Mouse (Mus musculus): ENCODE measurements around the gene Mc1r. TPM values are rescaled to one million over a fixed set of nuclear protein-coding genes. Genes with fewer than 3 reads are reported as not detected.

Gene Mc1r
- total and polyA plus RNA-seq, 3 experiments: 0.31 to 0.45 TPM; not detected in 1

GRCm38 (mm10) chr8:123422781-123423159, 15.9 kb downstream of the Mc1r start:
- H3K36me3 ChIP-seq (ENCODE audit: control insufficient read depth in 1 of 2, insufficient read depth in 2 of 2, low read length in 2 of 2): no peaks in the 10 kb centered on the region; a peak in 1 of 4 replicates
- no peak overlapping the region for H3K27ac ChIP-seq (ENCODE audit: control insufficient read depth, low read depth, low read length)
- H3K9me3 ChIP-seq (replicated peaks; ENCODE audit: insufficient read depth, low read length): 0 out of 2 replicates have a peak, but pooled peaks cover 2% of the 10 kb centered on the region
- no peak overlapping the region; the same call in 1 of the 2 replicates for H3K9ac ChIP-seq (ENCODE audit: control insufficient read depth, low read depth, low read length, poor library complexity, severe bottlenecking)
- no peak for TF ChIP-seq EP300 (IDR thresholded peaks at IDR 0.05; ENCODE audit: low read depth in 1 of 2, low read length in 2 of 2)
- no peak for TF ChIP-seq TBP (IDR thresholded peaks at IDR 0.05; ENCODE audit: low read depth, low read length)
- TF ChIP-seq BHLHE40 (IDR thresholded peaks at IDR 0.05; ENCODE audit: borderline replicate concordance, low read depth, low read length): no peak
- no peak for TF ChIP-seq KAT2A (conservative IDR thresholded peaks at IDR 0.05; ENCODE audit: low read depth, low read length)
- TF ChIP-seq JUND (IDR thresholded peaks at IDR 0.05; ENCODE audit: low read depth, low read length): no peak
- no peak for TF ChIP-seq MEF2A (IDR thresholded peaks at IDR 0.05; ENCODE audit: extremely low read depth, insufficient replicate concordance, low read depth, low read length, poor library complexity, severe bottlenecking)
- TF ChIP-seq CHD1 (IDR thresholded peaks at IDR 0.05; ENCODE audit: low read depth, low read length): no peak
- TF ChIP-seq MAZ (IDR thresholded peaks at IDR 0.05; ENCODE audit: low read depth, low read length): no peak
- TF ChIP-seq POLR2AphosphoS5 (IDR thresholded peaks at IDR 0.05; ENCODE audit: borderline replicate concordance, low read depth, low read length): no peak
- TF ChIP-seq MXI1 (IDR thresholded peaks at IDR 0.05; ENCODE audit: low read depth, low read length): no peak
- TF ChIP-seq ZMIZ1 (IDR thresholded peaks at IDR 0.05; ENCODE audit: low read depth, low read length): no peak
- TF ChIP-seq ELF1 (IDR thresholded peaks at IDR 0.05; ENCODE audit: low read depth, low read length): no peak
- TF ChIP-seq MAFK (IDR thresholded peaks at IDR 0.05; ENCODE audit: borderline replicate concordance, low read depth, low read length): no peak
- no peak for TF ChIP-seq USF1 (IDR thresholded peaks at IDR 0.05; ENCODE audit: low read depth, low read length)
- no peak for TF ChIP-seq ZC3H11A (IDR thresholded peaks at IDR 0.05; ENCODE audit: low read depth, low read length)
- TF ChIP-seq UBTF (IDR thresholded peaks at IDR 0.05; ENCODE audit: borderline replicate concordance, insufficient read depth, low read depth, low read length): no peak
- no peaks in the 10 kb centered on the region for H3K27me3 ChIP-seq (ENCODE audit: control insufficient read depth in 1 of 2, insufficient read depth in 2 of 2, low read length in 2 of 2)
- H3K4me1 ChIP-seq (ENCODE audit: control insufficient read depth in 1 of 2, insufficient read depth in 2 of 2, low read length in 2 of 2): peaks cover 4% of the 10 kb centered on the region in 2 experiments; a peak in 3 of 4 replicates
- H3K79me2 ChIP-seq (ENCODE audit: control insufficient read depth, insufficient read depth, low read length, poor library complexity): no peaks in the 10 kb centered on the region
- peak overlapping the region; percentile 11 to 63; a peak in 3 of 4 replicates for H3K4me3 ChIP-seq (ENCODE audit: control insufficient read depth in 1 of 2, insufficient read depth in 1 of 2, low read depth in 2 of 2, low read length in 2 of 2)
- DNase-seq (ENCODE audit: low read depth, low spot score): no peak

- peak within 1 kb of the TSS; percentile 25; the same call in 1 of the 2 replicates for H3K9ac ChIP-seq (ENCODE audit: control insufficient read depth, low read depth, low read length, poor library complexity, severe bottlenecking)
- TF ChIP-seq GATA1 (IDR thresholded peaks at IDR 0.05; ENCODE audit: low read depth, low read length): no peak
- no peak for TF ChIP-seq MAX (IDR thresholded peaks at IDR 0.05; ENCODE audit: low read length)
- no peak for TF ChIP-seq ELF1 (IDR thresholded peaks at IDR 0.05; ENCODE audit: low read depth, low read length)
- no peak for TF ChIP-seq CTCF (IDR thresholded peaks at IDR 0.05 in 2 of 3, conservative IDR thresholded peaks at IDR 0.05 in 1 of 3; ENCODE audit: control insufficient read depth in 1 of 3, insufficient read depth in 1 of 3, low read depth in 2 of 3, low read length in 3 of 3, poor library complexity in 1 of 3, severe bottlenecking in 1 of 3)
- no peak for TF ChIP-seq JUND (IDR thresholded peaks at IDR 0.05; ENCODE audit: low read depth, low read length)
- no peak for TF ChIP-seq POLR2A (IDR thresholded peaks at IDR 0.05; ENCODE audit: control insufficient read depth in 1 of 2, insufficient read depth in 1 of 2, low read depth in 1 of 2, low read length in 2 of 2, poor library complexity in 1 of 2)
- no peak for TF ChIP-seq CHD2 (IDR thresholded peaks at IDR 0.05; ENCODE audit: low read length)
- TF ChIP-seq MXI1 (IDR thresholded peaks at IDR 0.05; ENCODE audit: low read depth, low read length): no peak
- no peak for TF ChIP-seq ETS1 (IDR thresholded peaks at IDR 0.05; ENCODE audit: low read depth, low read length)
- no peak for TF ChIP-seq NELFE (IDR thresholded peaks at IDR 0.05; ENCODE audit: low read depth, low read length)
- TF ChIP-seq HCFC1 (IDR thresholded peaks at IDR 0.05; ENCODE audit: low read depth, low read length): no peak
- peaks cover 4% of the 10 kb centered on the region in 2 experiments; a peak in 3 of 4 replicates for H3K4me1 ChIP-seq (ENCODE audit: control insufficient read depth in 1 of 2, insufficient read depth in 2 of 2, low read length in 2 of 2)
- 0 out of 2 replicates have a peak, but pooled peaks cover 2% of the 10 kb centered on the region for H3K9me3 ChIP-seq (replicated peaks; ENCODE audit: insufficient read depth, low read length)
- H3K79me2 ChIP-seq (ENCODE audit: control insufficient read depth, insufficient read depth, low read length, poor library complexity): no peaks in the 10 kb centered on the region
- H3K27me3 ChIP-seq (ENCODE audit: control insufficient read depth in 1 of 2, insufficient read depth in 2 of 2, low read length in 2 of 2): no peaks in the 10 kb centered on the region
- no peaks in the 10 kb centered on the region; a peak in 1 of 4 replicates for H3K36me3 ChIP-seq (ENCODE audit: control insufficient read depth in 1 of 2, insufficient read depth in 2 of 2, low read length in 2 of 2)
- no peak within 1 kb of the TSS for H3K27ac ChIP-seq (ENCODE audit: control insufficient read depth, low read depth, low read length)
- peak within 1 kb of the TSS; percentile 60 to 63 for H3K4me3 ChIP-seq (ENCODE audit: control insufficient read depth in 1 of 2, insufficient read depth in 1 of 2, low read depth in 2 of 2, low read length in 2 of 2)
- DNase-seq (ENCODE audit: low read depth, low spot score): no peak
These were observed 16.5 kb downstream of the Mc1r start, which contains the start of gene Def8 for GRCm38 (mm10) chr8:123423441-123423840. Def8 (plus strand) TSS chr8:123423527.
